Mouse (Mus musculus) kidney, adult 2 months (tissue): ENCODE measurements around the gene Egfr.

Source experiments
- CTCF ChIP-seq: fragments of 200-500 bp; conservative IDR thresholded peaks from 2 replicates; pipeline ENCODE4 v1.5.1; 2011; ENCODE audit warnings: low read depth, mild to moderate bottlenecking, control low read depth, low read length, moderate library complexity, mixed read lengths; ENCODE audit not compliant: insufficient read depth, insufficient read length
- POLR2A ChIP-seq: fragments of 200-500 bp; IDR thresholded peaks from one replicate; pipeline ENCODE4 v1.6.1; 2011; ENCODE audit warnings: low read depth, low read length, control low read depth

DNA sequence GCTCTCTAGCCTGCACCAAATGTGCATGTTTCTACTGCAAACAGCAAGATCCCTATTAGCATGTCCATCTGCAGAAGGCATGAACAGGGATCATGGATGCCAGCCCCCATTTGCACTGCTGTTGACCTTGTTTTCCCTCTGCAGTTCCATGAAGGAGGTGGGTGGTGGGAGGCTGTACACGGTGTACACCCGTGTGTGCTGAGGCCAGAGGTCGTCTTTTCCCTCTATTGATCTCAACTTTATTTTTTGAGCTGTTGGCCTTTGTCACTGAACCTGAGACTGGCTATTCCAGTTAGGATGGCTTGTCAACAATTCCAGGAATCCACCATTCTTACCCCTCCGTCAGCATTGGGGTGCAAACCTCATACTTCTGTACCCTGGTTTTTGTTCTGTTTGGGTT is 9.8 kb upstream of the Egfr start:
- TF ChIP-seq POLR2A (no peak), CTCF (no peak)
